Mouse (Mus musculus) Muller cell, postnatal 12 days (primary cell): ENCODE results near the gene Rps19bp1.

ENCODE experiments used
- DNase-seq: peaks from one replicate; pipeline ENCODE4 v3.0.0-alpha.2; 2015; ENCODE audit errors: inconsistent ontology term

Gene Rps19bp1

GRCm38 (mm10) chr15:80256656-80257601, 7.2 kb downstream of the Rps19bp1 start:
- no peak for DNase-seq

DNA sequence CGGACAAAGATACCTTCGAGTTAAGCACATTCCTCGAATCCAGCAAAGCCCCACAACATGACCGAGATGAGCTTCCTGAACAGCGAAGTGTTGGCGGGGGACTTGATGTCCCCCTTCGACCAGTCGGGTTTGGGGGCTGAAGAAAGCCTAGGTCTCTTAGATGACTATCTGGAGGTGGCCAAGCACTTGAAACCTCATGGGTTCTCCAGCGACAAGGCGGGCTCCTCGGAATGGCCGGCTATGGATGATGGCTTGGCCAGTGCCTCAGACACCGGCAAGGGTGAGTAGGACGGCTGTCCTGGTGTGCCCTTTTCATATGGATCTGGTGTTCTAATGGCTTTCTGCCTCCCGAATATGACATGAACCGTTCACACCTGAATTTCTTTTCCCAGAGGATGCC, 7.9 kb downstream of the Rps19bp1 start:
- DNase-seq, result no peak

GRCm38 (mm10) chr15:80255646-80256121, 8.4 kb downstream of the Rps19bp1 start:
- peak; percentile 94 for DNase-seq

- peak; percentile 99 for DNase-seq
Observed at GRCm38 (mm10) chr15:80254847-80255645, 9.1 kb downstream of the Rps19bp1 start, which contains the start of gene Atf4. Gene Atf4 (plus strand): TSS chr15:80255184.

DNA sequence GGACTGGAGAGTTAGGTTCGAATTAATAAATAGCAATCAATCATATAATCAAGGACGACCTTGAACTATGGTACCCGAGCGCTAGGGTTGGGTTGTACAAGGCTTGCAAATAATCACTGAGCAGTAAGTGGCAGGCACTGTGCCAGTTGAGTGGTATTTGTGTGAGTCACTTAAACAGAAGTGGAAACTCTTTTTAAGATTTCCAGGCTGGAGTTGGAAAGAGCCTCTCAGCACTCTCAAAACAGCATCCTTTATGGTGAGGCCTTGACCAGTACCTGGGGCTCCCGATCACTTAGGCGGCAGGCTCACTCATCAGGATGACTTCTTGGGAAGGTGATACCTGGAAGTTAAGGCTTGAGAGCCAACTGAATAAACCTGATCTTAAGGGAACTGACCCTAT, 9.9 kb downstream of the Rps19bp1 start:
- peak; percentile 64 for DNase-seq

GRCm38 (mm10) chr15:80253530-80253929, 10.6 kb downstream of the Rps19bp1 start:
- no peak for DNase-seq

- no peak for DNase-seq
Observed at GRCm38 (mm10) chr15:80250586-80250985, 13.5 kb downstream of the Rps19bp1 start.

DNA sequence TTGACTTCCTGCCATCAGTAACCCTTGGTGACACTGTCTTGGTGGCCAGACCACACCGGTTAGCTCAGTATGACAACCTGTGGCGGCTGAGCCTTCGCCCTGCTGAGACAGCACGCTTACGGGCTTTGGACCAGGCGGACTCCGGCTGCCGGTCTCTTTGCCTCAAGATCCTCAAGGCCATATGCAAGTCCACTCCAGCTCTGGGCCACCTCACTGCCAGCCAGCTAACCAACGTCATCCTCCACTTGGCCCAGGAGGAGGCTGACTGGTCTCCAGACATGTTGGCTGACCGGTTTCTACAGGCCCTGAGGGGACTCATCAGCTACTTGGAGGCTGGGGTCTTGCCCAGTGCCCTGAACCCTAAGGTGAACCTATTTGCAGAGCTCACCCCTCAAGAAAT, 14.4 kb downstream of the Rps19bp1 start:
- no peak for DNase-seq

GRCm38 (mm10) chr15:80248596-80248995, 15.5 kb downstream of the Rps19bp1 start:
- no peak for DNase-seq

- DNase-seq, result no peak
Observed at GRCm38 (mm10) chr15:80248135-80248534, 16.0 kb downstream of the Rps19bp1 start.

- DNase-seq, result no peak
Observed at GRCm38 (mm10) chr15:80235535-80235934, 28.6 kb downstream of the Rps19bp1 start, which contains the start of gene AC140267.1. Gene AC140267.1 (plus strand): TSS chr15:80235835.

DNA sequence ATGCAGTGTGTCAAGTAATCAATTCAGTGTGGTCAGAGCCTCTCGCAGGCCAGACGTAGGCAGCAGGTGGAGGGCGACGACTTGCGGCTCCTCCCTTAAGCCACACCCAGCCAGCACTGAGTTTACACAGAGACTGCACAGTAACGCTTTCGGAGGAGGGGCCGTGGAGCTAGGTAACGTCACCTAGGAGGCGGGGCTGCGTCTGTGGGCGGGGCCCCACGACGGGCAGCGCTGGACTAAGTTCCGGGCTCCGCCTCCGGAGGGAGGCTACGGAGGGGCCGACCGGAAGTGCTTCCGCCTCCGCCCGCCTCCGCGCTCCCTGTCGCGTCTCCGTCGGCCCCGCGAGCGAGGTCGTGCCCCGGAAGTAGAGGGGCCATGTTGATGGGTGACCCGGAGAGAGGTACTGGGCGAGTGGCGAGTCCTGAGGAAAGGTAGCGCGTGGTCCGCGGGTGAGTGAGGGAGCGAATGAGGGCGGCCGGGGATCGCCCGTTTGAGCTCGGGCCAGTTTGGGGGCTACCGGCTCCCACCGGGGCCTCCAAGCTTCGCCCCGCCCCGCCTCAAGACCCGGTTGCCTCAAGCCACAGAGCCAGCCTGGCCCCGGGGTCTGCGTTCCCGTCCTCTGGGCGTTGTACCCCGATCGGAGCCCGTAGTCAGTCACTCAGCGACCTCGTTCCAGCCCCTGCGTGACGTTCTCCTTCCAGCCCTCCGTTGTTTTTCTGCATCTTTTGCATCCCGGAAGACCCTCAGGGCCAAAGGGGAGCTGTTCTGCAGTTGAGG, 30.2 kb downstream of the Rps19bp1 start, which contains the start of gene Mief1:
TSS of gene Mief1 (plus strand) at position 286 of the 777 bp plus-strand sequence.
- peak; percentile 99 for DNase-seq

- no peak for DNase-seq
Observed at GRCm38 (mm10) chr15:80233053-80233452, 31.1 kb downstream of the Rps19bp1 start.

DNA sequence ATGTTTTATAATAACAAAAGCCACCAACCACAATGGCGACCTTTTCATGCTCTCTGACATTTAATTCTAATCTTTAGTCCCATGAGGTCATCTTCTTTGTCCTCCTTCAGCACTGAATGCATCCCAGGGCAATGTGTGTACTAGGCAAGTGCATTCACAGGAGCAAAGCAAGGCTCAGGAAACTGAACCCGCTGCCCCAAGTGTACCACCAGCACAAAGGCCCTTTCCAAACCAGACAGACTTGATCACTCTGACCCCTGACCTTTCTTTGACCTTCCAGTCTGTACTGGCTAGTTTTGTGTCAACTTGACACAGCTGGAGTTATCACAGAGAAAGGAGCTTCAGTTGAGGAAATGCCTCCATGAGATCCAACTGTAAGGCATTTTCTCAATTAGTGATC, 31.8 kb downstream of the Rps19bp1 start:
- DNase-seq, result no peak

DNA sequence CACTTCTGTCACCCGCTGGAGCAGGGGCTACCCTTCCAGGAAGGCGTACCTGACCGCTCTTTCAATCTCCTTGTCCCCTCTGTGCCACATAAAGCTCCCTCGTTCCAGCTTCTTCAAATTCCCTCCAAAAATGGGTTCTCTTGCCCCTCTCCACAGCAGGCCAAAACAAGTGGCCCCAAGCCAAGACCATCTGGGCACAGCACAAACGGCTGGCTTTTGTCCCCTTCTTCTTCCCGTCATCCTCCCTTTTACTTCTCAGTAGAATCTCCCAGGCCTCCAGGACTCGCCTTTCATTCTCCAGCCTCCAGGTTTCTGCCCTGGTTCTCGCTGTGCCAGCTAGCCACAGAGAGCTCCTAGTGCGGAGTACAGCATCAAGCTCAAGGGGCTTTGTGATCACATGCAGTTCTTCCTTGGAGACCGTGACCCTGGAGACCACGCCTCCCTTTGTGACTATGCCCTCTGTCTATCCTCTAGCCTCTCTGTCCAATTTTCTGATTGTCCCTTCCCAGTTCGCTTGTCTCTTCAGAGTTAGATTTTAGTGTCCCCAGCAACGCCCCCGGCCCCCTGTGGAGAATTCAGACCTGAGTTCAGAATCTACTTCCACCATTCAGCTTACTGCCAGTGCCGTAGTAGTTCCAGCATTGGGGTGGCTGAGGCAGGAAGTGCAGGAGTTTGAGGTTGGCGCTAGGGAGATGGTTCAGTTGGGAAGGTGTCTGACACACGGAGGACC, 35.9 kb downstream of the Rps19bp1 start:
- DNase-seq, result no peak

GRCm38 (mm10) chr15:80225796-80226195, 38.3 kb downstream of the Rps19bp1 start:
- no peak for DNase-seq

DNA sequence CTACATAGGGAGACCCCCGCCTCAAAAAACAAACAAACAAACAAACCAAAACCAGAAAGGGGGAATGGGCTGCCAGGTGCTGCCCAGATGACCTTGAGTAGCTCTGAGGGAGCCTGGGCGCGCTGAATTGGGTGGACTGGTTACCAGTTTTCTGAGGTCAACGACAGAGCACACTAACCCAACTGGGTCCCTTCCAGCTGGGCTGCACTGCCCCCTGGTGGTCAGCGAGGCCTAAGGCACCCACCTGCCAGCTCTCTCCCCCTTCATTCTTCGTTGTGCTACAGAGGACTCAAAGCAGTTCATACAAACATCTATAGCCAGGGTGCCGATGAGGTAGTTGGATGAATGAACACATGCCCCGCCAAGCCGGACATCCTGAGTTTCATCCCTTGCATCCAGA, 38.9 kb downstream of the Rps19bp1 start:
- DNase-seq, result peak; percentile 74

DNA sequence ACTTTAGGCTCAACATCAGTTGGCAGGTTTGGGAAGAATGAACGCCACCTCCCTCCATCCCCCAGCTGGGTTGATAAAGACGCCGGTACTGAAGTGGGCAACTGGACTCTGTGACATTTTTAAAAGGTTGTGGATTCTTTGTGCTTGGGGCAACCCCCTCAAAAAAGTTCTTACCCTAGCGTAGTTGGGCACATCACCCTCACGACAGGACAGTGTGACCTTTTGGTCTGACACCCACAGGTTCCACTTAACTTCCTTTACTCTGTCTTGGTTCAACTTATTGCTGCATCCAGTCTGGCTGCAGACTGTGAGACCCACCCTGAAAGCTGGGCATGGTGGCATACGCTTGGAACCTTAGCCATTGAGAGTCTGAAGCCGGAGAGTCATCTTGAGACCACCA, 40.4 kb downstream of the Rps19bp1 start:
- no peak for DNase-seq

DNA sequence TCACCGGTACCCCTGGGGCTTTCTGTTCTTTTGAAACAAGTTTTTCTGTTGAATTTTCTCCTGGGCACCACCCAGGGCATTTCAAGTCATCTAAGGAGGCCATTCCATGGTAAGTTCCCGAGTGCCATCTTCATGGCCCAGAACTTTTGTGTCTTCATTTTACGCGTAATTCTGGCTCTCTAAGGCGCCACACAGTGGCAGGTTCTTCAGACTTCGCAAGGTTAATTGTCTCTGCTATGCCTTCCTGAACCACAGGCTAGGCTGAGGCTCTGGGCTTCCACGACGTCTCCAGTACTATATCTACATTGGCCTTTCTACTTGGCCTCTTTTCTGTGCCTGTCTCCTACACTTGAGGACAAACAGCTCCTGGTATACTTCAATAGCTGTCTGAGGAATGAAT, 43.1 kb downstream of the Rps19bp1 start:
- DNase-seq, result no peak
